Mouse (Mus musculus): ENCODE data around the gene Wdr13. TPM values are rescaled to one million over a fixed set of nuclear protein-coding genes. Genes with fewer than 3 reads are reported as not detected.

The Wdr13 gene
- total and polyA plus RNA-seq, 3 experiments, result 29.6 to 46.8 TPM; not detected in 1

GRCm38 (mm10) chrX:8099435-8099834 lies 33.3 kb downstream of the Wdr13 start (continued):
- TF ChIP-seq POLR2AphosphoS2 (IDR thresholded peaks at IDR 0.05; ENCODE audit: low read length), result no peak
- TF ChIP-seq TBP (IDR thresholded peaks at IDR 0.05; ENCODE audit: low read depth, low read length), result no peak
- TF ChIP-seq ZKSCAN1 (IDR thresholded peaks at IDR 0.05; ENCODE audit: low read depth, low read length), result no peak
- peak; percentile 48; the same call in 1 of the 2 replicates for TF ChIP-seq ETS1 (IDR thresholded peaks at IDR 0.05; ENCODE audit: low read depth, low read length)
- no peak for TF ChIP-seq POLR2AphosphoS5 (IDR thresholded peaks at IDR 0.05; ENCODE audit: borderline replicate concordance, low read depth, low read length)
- no peak for TF ChIP-seq MAZ (IDR thresholded peaks at IDR 0.05; ENCODE audit: low read depth, low read length)
- TF ChIP-seq USF1 (IDR thresholded peaks at IDR 0.05; ENCODE audit: low read depth, low read length), result no peak
- TF ChIP-seq ZC3H11A (IDR thresholded peaks at IDR 0.05; ENCODE audit: low read depth, low read length), result no peak
- peak; percentile 37 to 43; a peak in 2 of 4 replicates for TF ChIP-seq EP300 (IDR thresholded peaks at IDR 0.05; ENCODE audit: low read depth in 1 of 2, low read length in 2 of 2)
- peak; percentile 87 for TF ChIP-seq ZNF384 (IDR thresholded peaks at IDR 0.05; ENCODE audit: low read depth, low read length)
- TF ChIP-seq HCFC1 (IDR thresholded peaks at IDR 0.05; ENCODE audit: low read depth, low read length), result no peak
- no peak for TF ChIP-seq TCF12 (IDR thresholded peaks at IDR 0.05; ENCODE audit: low read depth, low read length)
- no peak for TF ChIP-seq NELFE (IDR thresholded peaks at IDR 0.05; ENCODE audit: low read depth, low read length)
- no peak for TF ChIP-seq CTCF (IDR thresholded peaks at IDR 0.05 in 2 of 3, conservative IDR thresholded peaks at IDR 0.05 in 1 of 3; ENCODE audit: control insufficient read depth in 1 of 3, insufficient read depth in 1 of 3, low read depth in 2 of 3, low read length in 3 of 3, poor library complexity in 1 of 3, severe bottlenecking in 1 of 3)
- TF ChIP-seq GABPA (IDR thresholded peaks at IDR 0.05; ENCODE audit: low read depth, low read length), result no peak
- TF ChIP-seq MAX (IDR thresholded peaks at IDR 0.05; ENCODE audit: low read length), result no peak
- no peak for TF ChIP-seq CHD1 (IDR thresholded peaks at IDR 0.05; ENCODE audit: low read depth, low read length)
- TF ChIP-seq MXI1 (IDR thresholded peaks at IDR 0.05; ENCODE audit: low read depth, low read length), result no peak

DNA sequence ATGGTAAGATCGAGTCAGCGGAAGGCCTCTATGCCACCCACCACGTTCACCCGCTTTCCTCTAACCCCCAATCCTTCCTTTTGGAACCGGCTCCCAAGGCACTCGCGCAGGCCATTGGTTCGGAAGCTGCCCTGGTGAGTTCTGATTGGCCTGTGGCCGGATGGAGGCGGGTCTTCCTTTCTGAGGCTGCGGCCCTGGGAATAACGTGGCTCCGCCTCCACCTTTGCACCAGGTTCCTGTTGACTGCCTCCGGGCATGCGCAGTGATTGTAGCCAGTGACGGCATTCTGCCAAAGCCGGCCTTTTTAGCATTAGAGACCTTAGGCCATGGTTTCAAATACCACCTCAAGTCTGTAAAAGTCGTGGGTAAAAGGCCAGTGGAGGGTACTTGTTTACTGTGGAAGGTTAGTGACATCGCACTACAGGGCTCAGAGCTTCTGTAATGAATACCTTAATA lies 35.9 kb downstream of the Wdr13 start:
- H3K27me3 ChIP-seq (ENCODE audit: control insufficient read depth in 1 of 2, insufficient read depth in 2 of 2, low read length in 2 of 2), result no peaks in the 10 kb centered on the region
- peak overlapping the region; percentile 55 to 87 for H3K4me3 ChIP-seq (ENCODE audit: control insufficient read depth in 1 of 2, insufficient read depth in 1 of 2, low read depth in 2 of 2, low read length in 2 of 2)
- peaks cover 0 to 22% of the 10 kb centered on the region in 2 experiments; a peak in 2 of 4 replicates for H3K36me3 ChIP-seq (ENCODE audit: control insufficient read depth in 1 of 2, insufficient read depth in 2 of 2, low read length in 2 of 2)
- peak; percentile 74 for TF ChIP-seq HCFC1 (IDR thresholded peaks at IDR 0.05; ENCODE audit: low read depth, low read length)
- peak; percentile 41; the same call in 1 of the 2 replicates for TF ChIP-seq MYC (IDR thresholded peaks at IDR 0.05; ENCODE audit: low read depth, low read length)
- TF ChIP-seq POLR2AphosphoS2 (IDR thresholded peaks at IDR 0.05; ENCODE audit: low read length), result peak; percentile 85; the same call in 1 of the 2 replicates
- TF ChIP-seq ZMIZ1 (IDR thresholded peaks at IDR 0.05; ENCODE audit: low read depth, low read length), result peak; percentile 69
- TF ChIP-seq NRF1 (IDR thresholded peaks at IDR 0.05; ENCODE audit: insufficient read depth, low read depth, low read length, poor library complexity, severe bottlenecking), result peak; percentile 95
- peak; percentile 70 for TF ChIP-seq ELF1 (IDR thresholded peaks at IDR 0.05; ENCODE audit: low read depth, low read length)
- TF ChIP-seq NELFE (IDR thresholded peaks at IDR 0.05; ENCODE audit: low read depth, low read length), result peak; percentile 90
- peak in 1 of 2 experiments; percentile 88; a peak in 3 of 4 replicates for TF ChIP-seq POLR2A (IDR thresholded peaks at IDR 0.05; ENCODE audit: control insufficient read depth in 1 of 2, insufficient read depth in 1 of 2, low read depth in 1 of 2, low read length in 2 of 2, poor library complexity in 1 of 2)
- TF ChIP-seq MAX (IDR thresholded peaks at IDR 0.05; ENCODE audit: low read length), result peak; percentile 27
- no peak for TF ChIP-seq TAL1 (IDR thresholded peaks at IDR 0.05; ENCODE audit: low read length)
- peak; percentile 56 for TF ChIP-seq TCF12 (IDR thresholded peaks at IDR 0.05; ENCODE audit: low read depth, low read length)
- TF ChIP-seq TBP (IDR thresholded peaks at IDR 0.05; ENCODE audit: low read depth, low read length), result peak; percentile 83
- no peak for TF ChIP-seq KAT2A (conservative IDR thresholded peaks at IDR 0.05; ENCODE audit: low read depth, low read length)
- TF ChIP-seq MXI1 (IDR thresholded peaks at IDR 0.05; ENCODE audit: low read depth, low read length), result peak; percentile 41
- peak; percentile 62 for TF ChIP-seq SIN3A (IDR thresholded peaks at IDR 0.05; ENCODE audit: low read length)
- no peak for TF ChIP-seq SMC3 (IDR thresholded peaks at IDR 0.05; ENCODE audit: low read depth, low read length)
- TF ChIP-seq JUND (IDR thresholded peaks at IDR 0.05; ENCODE audit: low read depth, low read length), result no peak
- H3K9me3 ChIP-seq (replicated peaks; ENCODE audit: insufficient read depth, low read length), result no peaks in the 10 kb centered on the region
- H3K9ac ChIP-seq (ENCODE audit: control insufficient read depth, low read depth, low read length, poor library complexity, severe bottlenecking), result peak overlapping the region; percentile 79
- H3K4me1 ChIP-seq (ENCODE audit: control insufficient read depth in 1 of 2, insufficient read depth in 2 of 2, low read length in 2 of 2), result peaks cover 3 to 25% of the 10 kb centered on the region in 2 experiments; a peak in 3 of 4 replicates
- peak; percentile 100 for DNase-seq (ENCODE audit: low read depth, low spot score)
- peaks cover 2% of the 10 kb centered on the region; the same call in 1 of the 2 replicates for H3K79me2 ChIP-seq (ENCODE audit: control insufficient read depth, insufficient read depth, low read length, poor library complexity)
- H3K27ac ChIP-seq (ENCODE audit: control insufficient read depth, low read depth, low read length), result peak overlapping the region; percentile 82

All from MEL (cell line).